Mouse (Mus musculus) ES-E14 (cell line): Measurements from ENCODE around the gene Klhdc3. TPM values are rescaled to one million over a fixed set of nuclear protein-coding genes. Genes with fewer than 3 reads are reported as not detected.

Experiments used
- DNase-seq: peaks from one replicate; pipeline ENCODE4 v3.0.0-alpha.2; 2013; ENCODE audit warnings: low read depth, low spot score
- H3K27ac ChIP-seq: 2 replicates; pipeline ENCODE4 v1.5.1; 2012; ENCODE audit warnings: low read depth, mild to moderate bottlenecking, low read length, moderate library complexity, mixed read lengths; ENCODE audit not compliant: poor library complexity, insufficient read depth, severe bottlenecking
- H3K36me3 ChIP-seq: 2 replicates; pipeline ENCODE4 v1.6.1; 2012; ENCODE audit warnings: mild to moderate bottlenecking, low read length, moderate library complexity, mixed read lengths; ENCODE audit not compliant: control insufficient read depth, poor library complexity, insufficient read depth, severe bottlenecking
- H3K4me1 ChIP-seq, 2 experiments: fragments of 150-350 bp in 1 of 2; sonication (generic) in 1 of 2; 2 replicates each; pipeline ENCODE4 v1.6.1; 2012; ENCODE audit warnings: low read length in 2 of 2, mild to moderate bottlenecking in 1 of 2, mixed read lengths in 1 of 2; ENCODE audit not compliant: control insufficient read depth in 2 of 2, insufficient read depth in 2 of 2, poor library complexity in 1 of 2
- H3K4me3 ChIP-seq, 2 experiments: fragments of 150-350 bp in 1 of 2; sonication (generic) in 1 of 2; 2 replicates each; pipeline ENCODE4 v1.5.1; 2012; ENCODE audit warnings: low read length in 2 of 2, low read depth in 1 of 2, mild to moderate bottlenecking in 1 of 2, mixed read lengths in 1 of 2; ENCODE audit not compliant: insufficient read depth in 1 of 2, poor library complexity in 1 of 2, severe bottlenecking in 1 of 2
- H3K9ac ChIP-seq: 2 replicates; pipeline ENCODE4 v1.6.1; 2012; ENCODE audit warnings: low read depth, mild to moderate bottlenecking, low read length, mixed read lengths; ENCODE audit not compliant: poor library complexity, insufficient read depth, severe bottlenecking
- H3K9me3 ChIP-seq: fragments of 150-350 bp; sonication (generic); 2 replicates; pipeline ENCODE4 v1.6.1; 2012; ENCODE audit warnings: low read depth, mild to moderate bottlenecking, low read length; ENCODE audit not compliant: control insufficient read depth, insufficient read depth
- CHD2 ChIP-seq: IDR thresholded peaks from 2 replicates; pipeline ENCODE4 v1.6.1; 2014; ENCODE audit warnings: mild to moderate bottlenecking, low read depth, low read length, inconsistent platforms
- HCFC1 ChIP-seq: IDR thresholded peaks from 2 replicates; pipeline ENCODE4 v1.6.1; 2012; ENCODE audit warnings: low read length, inconsistent platforms, borderline replicate concordance; ENCODE audit not compliant: insufficient read depth
- MAFK ChIP-seq: IDR thresholded peaks from 2 replicates; pipeline ENCODE4 v1.6.1; 2014; ENCODE audit warnings: mild to moderate bottlenecking, low read depth, low read length, inconsistent platforms; ENCODE audit not compliant: insufficient read depth
- ZC3H11A ChIP-seq: IDR thresholded peaks from 2 replicates; pipeline ENCODE4 v1.6.1; 2012; ENCODE audit warnings: low read depth, mild to moderate bottlenecking, inconsistent platforms, low read length, borderline replicate concordance
- ZNF384 ChIP-seq: IDR thresholded peaks from 2 replicates; pipeline ENCODE4 v1.6.1; 2012; ENCODE audit warnings: low read depth, low read length, inconsistent platforms
- in situ Hi-C, 2 experiments: fragments of 600-800 bp; cut with MboI; formaldehyde crosslinking; loops; one replicate each; pipeline ENCODE4 v1.15.1; 2025; ENCODE audit warnings: low sequenced_read_pairs in 2 of 2, inconsistent platforms in 1 of 2; ENCODE audit not compliant: unreplicated experiment in 2 of 2
- total RNA-seq: library from RNA; depleted of rRNA; stranded (reverse); fragments of 300-350 nt; gene quantifications from 2 replicates; pipeline ENCODE4 v1.2.3, GENCODE M21; 2012

Gene Klhdc3
- total RNA-seq, 1 experiment: 65.1 TPM

GRCm38 (mm10) chr17:46710959-46711597 is 30.4 kb upstream of the Klhdc3 start, which contains the start of gene Pex6:
TSS of gene Pex6 (plus strand) at chr17:46711463.
- DNase-seq: peak; percentile 93
- peaks cover 0 to 2% of the 10 kb centered on the region in 2 experiments; a peak in 2 of 4 replicates for H3K4me1 ChIP-seq
- no peaks in the 10 kb centered on the region for H3K9me3 ChIP-seq
- H3K4me3 ChIP-seq: peak within 1 kb of the TSS; percentile 91 to 98
- TF ChIP-seq HCFC1 (peak; percentile 72; the same call in 1 of the 2 replicates), ZC3H11A (no peak)
- peak within 1 kb of the TSS; percentile 20; the same call in 1 of the 2 replicates for H3K27ac ChIP-seq
- peaks cover 8% of the 10 kb centered on the region; the same call in 1 of the 2 replicates for H3K36me3 ChIP-seq
- in situ Hi-C loops: no loop called here
- peak within 1 kb of the TSS; percentile 89 for H3K9ac ChIP-seq

- no peaks in the 10 kb centered on the region for H3K9me3 ChIP-seq
- H3K9ac ChIP-seq: no peak overlapping the region
- H3K4me1 ChIP-seq: peaks cover 7 to 9% of the 10 kb centered on the region in 2 experiments
- TF ChIP-seq ZNF384: no peak
- no peak for TF ChIP-seq HCFC1
- TF ChIP-seq MAFK: no peak
- no peak for TF ChIP-seq ZC3H11A
- TF ChIP-seq CHD2: no peak
- no peak overlapping the region for H3K4me3 ChIP-seq
- H3K27ac ChIP-seq: no peak overlapping the region
- H3K36me3 ChIP-seq: no peaks in the 10 kb centered on the region
- in situ Hi-C loops: no loop called here
- no peak for DNase-seq
Observed at GRCm38 (mm10) chr17:46706375-46707089, 25.8 kb upstream of the Klhdc3 start.

GRCm38 (mm10) chr17:46704887-46705835 is 24.4 kb upstream of the Klhdc3 start, which contains the start of gene Ppp2r5d:
TSS of gene Ppp2r5d (minus strand) at chr17:46705111.
- peak; percentile 99 for DNase-seq
- no peaks in the 10 kb centered on the region for H3K9me3 ChIP-seq
- H3K4me3 ChIP-seq: peak within 1 kb of the TSS; percentile 94 to 98
- peak within 1 kb of the TSS; percentile 62; the same call in 1 of the 2 replicates for H3K27ac ChIP-seq
- peaks cover 9% of the 10 kb centered on the region in 2 experiments for H3K4me1 ChIP-seq
- TF ChIP-seq HCFC1 (no peak), CHD2 (peak; percentile 39; the same call in 1 of the 2 replicates)
- H3K36me3 ChIP-seq: peaks cover 2% of the 10 kb centered on the region; the same call in 1 of the 2 replicates
- in situ Hi-C loops: no loop called here
- peak within 1 kb of the TSS; percentile 89 for H3K9ac ChIP-seq

GRCm38 (mm10) chr17:46703971-46704886 is 23.5 kb upstream of the Klhdc3 start:
- Histone ChIP-seq H3K36me3 (peaks cover 5% of the 10 kb centered on the region; the same call in 1 of the 2 replicates), H3K4me1 (peaks cover 9 to 10% of the 10 kb centered on the region in 2 experiments), H3K9ac (peak overlapping the region; percentile 89), H3K27ac (peak overlapping the region; percentile 62; the same call in 1 of the 2 replicates), H3K4me3 (peak overlapping the region; percentile 94 to 98), H3K9me3 (no peaks in the 10 kb centered on the region)
- DNase-seq: no peak
- no peak for TF ChIP-seq ZC3H11A
- TF ChIP-seq CHD2: no peak
- no peak for TF ChIP-seq MAFK
- no peak for TF ChIP-seq ZNF384
- no peak for TF ChIP-seq HCFC1
- in situ Hi-C loops: no loop called here
